Comparison of ENCODE assay signal across 8 mouse cellular contexts in the genomic region with DNA sequence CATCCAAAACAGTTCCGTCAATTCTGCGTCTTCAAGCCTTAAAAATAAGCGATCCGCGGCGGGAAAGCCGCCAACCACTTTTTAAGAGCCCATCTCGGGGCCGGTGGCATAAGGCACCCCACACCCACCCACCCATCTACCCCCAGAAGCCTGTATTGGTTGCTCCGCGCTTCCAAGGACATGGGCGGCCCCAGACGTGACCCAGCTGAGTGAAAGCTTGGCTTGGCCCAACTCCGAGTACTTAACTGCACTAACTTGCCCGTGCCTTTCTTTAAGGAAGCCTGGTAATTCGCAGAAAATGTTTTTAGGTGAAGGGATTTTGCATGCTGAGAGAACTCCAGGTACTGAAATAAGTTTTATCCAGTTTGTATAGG. TPM values are rescaled to one million over a fixed set of nuclear protein-coding genes. Genes with fewer than 3 reads are reported as not detected.
DNase-seq lines count a peak whose midpoint lies in the region; ATAC-seq and TF ChIP-seq lines count a peak whose summit lies in the region.

No protein-coding gene starts in this region.

- peak overlapping the region; percentile 83 for H3K9ac ChIP-seq in hindbrain, embryonic 15.5 days
- H3K9ac ChIP-seq in midbrain, embryonic 13.5 days (replicated peaks), result peak overlapping the region; percentile 49; the same call in 1 of the 2 replicates

- peaks cover 28% of the 10 kb centered on the region for H3K4me1 ChIP-seq in kidney, adult 2 months (ENCODE audit: control insufficient read depth, insufficient read depth, low read length)
- H3K4me1 ChIP-seq in brown adipose tissue, adult 24 weeks (ENCODE audit: control insufficient read depth, insufficient read depth, insufficient read length, low read length), result peaks cover 21% of the 10 kb centered on the region
- H3K4me1 ChIP-seq in hindbrain, embryonic 15.5 days (replicated peaks), result peaks cover 41% of the 10 kb centered on the region
- peaks cover 45% of the 10 kb centered on the region for H3K4me1 ChIP-seq in midbrain, embryonic 13.5 days (replicated peaks)

- TF ChIP-seq CTCF in kidney, adult 2 months (conservative IDR thresholded peaks at IDR 0.05; ENCODE audit: insufficient read depth, insufficient read length, low read depth, low read length), result no peak

- H3K9me3 ChIP-seq in hindbrain, embryonic 15.5 days, result no peaks in the 10 kb centered on the region
- H3K9me3 ChIP-seq in midbrain, embryonic 13.5 days, result no peaks in the 10 kb centered on the region

- peak overlapping the region; percentile 81 for H3K4me2 ChIP-seq in hindbrain, embryonic 15.5 days
- H3K4me2 ChIP-seq in midbrain, embryonic 13.5 days (replicated peaks), result peak overlapping the region; percentile 89

- no peak for TF ChIP-seq POLR2A in kidney, adult 2 months (IDR thresholded peaks at IDR 0.05; ENCODE audit: low read depth, low read length)

- H3K27ac ChIP-seq in kidney, adult 2 months (ENCODE audit: insufficient read depth, low read depth, low read length), result peak overlapping the region; percentile 63
- peak overlapping the region; percentile 80 for H3K27ac ChIP-seq in brown adipose tissue, adult 24 weeks (replicated peaks; ENCODE audit: low read depth, low read length)
- H3K27ac ChIP-seq in hindbrain, embryonic 15.5 days (replicated peaks), result peak overlapping the region; percentile 87
- H3K27ac ChIP-seq in midbrain, embryonic 13.5 days, result peak overlapping the region; percentile 89

- ATAC-seq in hindbrain, embryonic 15.5 days (ENCODE audit: low FRiP score, low read depth), result peak; percentile 17
- ATAC-seq in midbrain, embryonic 13.5 days, result peak; percentile 32

- no peaks in the 10 kb centered on the region for H3K27me3 ChIP-seq in kidney, adult 2 months (replicated peaks; ENCODE audit: control insufficient read depth, insufficient read depth, low read length)
- no peaks in the 10 kb centered on the region for H3K27me3 ChIP-seq in hindbrain, embryonic 15.5 days
- 0 out of 2 replicates have a peak, but pooled peaks cover 8% of the 10 kb centered on the region for H3K27me3 ChIP-seq in midbrain, embryonic 13.5 days

- H3K4me3 ChIP-seq in kidney, adult 2 months (ENCODE audit: insufficient read depth, low read depth, low read length), result peak overlapping the region; percentile 58
- H3K4me3 ChIP-seq in brown adipose tissue, adult 24 weeks (ENCODE audit: insufficient read depth, low read depth, low read length), result peak overlapping the region; percentile 65
- peak overlapping the region; percentile 90 for H3K4me3 ChIP-seq in hindbrain, embryonic 15.5 days
- H3K4me3 ChIP-seq in midbrain, embryonic 13.5 days (replicated peaks), result peak overlapping the region; percentile 97

- 6% methylated on average over 16 of the region's 16 CpGs for WGBS in kidney, adult 2 months
- WGBS in hindbrain, embryonic 15.5 days, result 18% methylated on average over 16 of the region's 16 CpGs
- WGBS in midbrain, embryonic 13.5 days, result 20% methylated on average over 16 of the region's 16 CpGs

- no peaks in the 10 kb centered on the region for H3K36me3 ChIP-seq in kidney, adult 2 months (ENCODE audit: control insufficient read depth, insufficient read depth, low read length)
- H3K36me3 ChIP-seq in hindbrain, embryonic 15.5 days, result no peaks in the 10 kb centered on the region
- H3K36me3 ChIP-seq in midbrain, embryonic 13.5 days, result no peaks in the 10 kb centered on the region

- no peak for DNase-seq in kidney, adult 2 months
- DNase-seq in kidney, postnatal 36 days, result no peak
- no peak for DNase-seq in frontal cortex, postnatal 14 days (ENCODE audit: low spot score in 2 of 2)
- no peak for DNase-seq in urinary bladder, postnatal 14 days (ENCODE audit: low spot score)
- no peak for DNase-seq in embryo, embryonic 9.5 days (ENCODE audit: extremely low spot score)

RNA-seq across cellular contexts. Expression of gene Smarcd2, which starts 0.5 kb away (rescaled TPM):
- 70.0 and 77.9 TPM in 2 replicates for polyA plus RNA-seq in kidney, adult 2 months (2012; rRNA removed)
- 18.7 and 22.3 TPM in 2 replicates for polyA plus RNA-seq in brown adipose tissue, adult 24 weeks (2012; ENCODE audit: insufficient read depth, insufficient read length, missing spikeins)
- polyA plus RNA-seq in hindbrain, embryonic 15.5 days (2015; fragmentation: Nextera tagmentation; extraction: Ambion mirVana), result 11.6 and 13.3 TPM in 2 replicates
- 10.8 and 11.4 TPM in 2 replicates for polyA plus RNA-seq in midbrain, embryonic 13.5 days (2015; fragmentation: Nextera tagmentation; extraction: Ambion mirVana)

RNA-seq across cellular contexts. Expression of gene Tcam1, which starts 3.2 kb away (rescaled TPM):
- polyA plus RNA-seq in kidney, adult 2 months (2012; rRNA removed), result 0.02 and 0.03 TPM in 2 replicates
- 0.44 TPM in 1 of 2 replicates, not detected in the other for polyA plus RNA-seq in brown adipose tissue, adult 24 weeks (2012; ENCODE audit: insufficient read depth, insufficient read length, missing spikeins)
- polyA plus RNA-seq in hindbrain, embryonic 15.5 days (2015; fragmentation: Nextera tagmentation; extraction: Ambion mirVana), result 0.14 and 0.18 TPM in 2 replicates
- 0.16 and 0.18 TPM in 2 replicates for polyA plus RNA-seq in midbrain, embryonic 13.5 days (2015; fragmentation: Nextera tagmentation; extraction: Ambion mirVana)

RNA-seq across cellular contexts. Expression of gene Psmc5, which starts 17.3 kb away (rescaled TPM):
- 52.5 and 66.9 TPM in 2 replicates for polyA plus RNA-seq in kidney, adult 2 months (2012; rRNA removed)
- polyA plus RNA-seq in brown adipose tissue, adult 24 weeks (2012; ENCODE audit: insufficient read depth, insufficient read length, missing spikeins), result 111 and 116 TPM in 2 replicates
- polyA plus RNA-seq in hindbrain, embryonic 15.5 days (2015; fragmentation: Nextera tagmentation; extraction: Ambion mirVana), result 299 and 305 TPM in 2 replicates
- polyA plus RNA-seq in midbrain, embryonic 13.5 days (2015; fragmentation: Nextera tagmentation; extraction: Ambion mirVana), result 324 and 341 TPM in 2 replicates

RNA-seq across cellular contexts. Expression of gene Ftsj3, which starts 17.4 kb away (rescaled TPM):
- 11.7 TPM in 2 replicates for polyA plus RNA-seq in kidney, adult 2 months (2012; rRNA removed)
- polyA plus RNA-seq in brown adipose tissue, adult 24 weeks (2012; ENCODE audit: insufficient read depth, insufficient read length, missing spikeins), result 14.1 and 15.6 TPM in 2 replicates
- polyA plus RNA-seq in hindbrain, embryonic 15.5 days (2015; fragmentation: Nextera tagmentation; extraction: Ambion mirVana), result 35.4 and 36.0 TPM in 2 replicates
- polyA plus RNA-seq in midbrain, embryonic 13.5 days (2015; fragmentation: Nextera tagmentation; extraction: Ambion mirVana), result 39.3 and 40.3 TPM in 2 replicates

RNA-seq across cellular contexts. Expression of gene Gh, which starts 28.4 kb away (rescaled TPM):
- polyA plus RNA-seq in kidney, adult 2 months (2012; rRNA removed), result 0.16 TPM in 1 of 2 replicates, not detected in the other
- not detected in 2 replicates for polyA plus RNA-seq in brown adipose tissue, adult 24 weeks (2012; ENCODE audit: insufficient read depth, insufficient read length, missing spikeins)
- polyA plus RNA-seq in hindbrain, embryonic 15.5 days (2015; fragmentation: Nextera tagmentation; extraction: Ambion mirVana), result not detected in 2 replicates
- polyA plus RNA-seq in midbrain, embryonic 13.5 days (2015; fragmentation: Nextera tagmentation; extraction: Ambion mirVana), result not detected in 2 replicates
